Mouse (Mus musculus) neural tube, embryonic 12.5 days (tissue): ENCODE results near the gene Oosp3. TPM values are rescaled to one million over a fixed set of nuclear protein-coding genes. Genes with fewer than 3 reads are reported as not detected.

ENCODE experiments used
- ATAC-seq: fragments of 200-750 bp; cut with Nextera tagmentation; 2 replicates; pipeline ENCODE4 v1.8.0; 2017; ENCODE audit warnings: low read depth, mild to moderate bottlenecking, moderate TSS enrichment, moderate library complexity; ENCODE audit not compliant: low FRiP score
- H3K27ac ChIP-seq: fragments of 300-500 bp; sonication (generic); 2 replicates; pipeline ENCODE4 v1.5.1; 2016
- H3K27me3 ChIP-seq: fragments of 300-500 bp; sonication (generic); replicated peaks from 2 replicates; pipeline ENCODE4 v1.6.1; 2016; ENCODE audit warnings: mild to moderate bottlenecking
- H3K36me3 ChIP-seq: fragments of 300-500 bp; sonication (generic); 2 replicates; pipeline ENCODE4 v1.6.1; 2016; ENCODE audit warnings: mild to moderate bottlenecking
- H3K4me1 ChIP-seq: fragments of 300-500 bp; sonication (generic); 2 replicates; pipeline ENCODE4 v1.6.1; 2016
- H3K4me2 ChIP-seq: fragments of 300-500 bp; sonication (generic); replicated peaks from 2 replicates; pipeline ENCODE4 v1.6.1; 2016; ENCODE audit warnings: mild to moderate bottlenecking
- H3K4me3 ChIP-seq: fragments of 300-500 bp; sonication (generic); 2 replicates; pipeline ENCODE4 v1.5.1; 2016
- H3K9ac ChIP-seq: fragments of 300-500 bp; sonication (generic); 2 replicates; pipeline ENCODE4 v1.6.1; 2016; ENCODE audit warnings: mild to moderate bottlenecking
- H3K9me3 ChIP-seq: fragments of 300-500 bp; sonication (generic); 2 replicates; pipeline ENCODE4 v1.6.1; 2016; ENCODE audit warnings: mild to moderate bottlenecking
- WGBS: fragments of 180-500 bp; shearing (Covaris S2); methylation state at CpG from one replicate; pipeline ENCODE4 v1.1.7; 2016; 5-methylcytosine and 5-hydroxymethylcytosine counted together
- polyA plus RNA-seq: library from polyadenylated mRNA; unstranded; fragments of >200 nt; fragmentation: Nextera tagmentation; extraction: Ambion mirVana; gene quantifications from 2 replicates; pipeline ENCODE4 v1.2.1, GENCODE M21; 2016

Oosp3 gene
- not detected in 2 replicates for polyA plus RNA-seq

DNA sequence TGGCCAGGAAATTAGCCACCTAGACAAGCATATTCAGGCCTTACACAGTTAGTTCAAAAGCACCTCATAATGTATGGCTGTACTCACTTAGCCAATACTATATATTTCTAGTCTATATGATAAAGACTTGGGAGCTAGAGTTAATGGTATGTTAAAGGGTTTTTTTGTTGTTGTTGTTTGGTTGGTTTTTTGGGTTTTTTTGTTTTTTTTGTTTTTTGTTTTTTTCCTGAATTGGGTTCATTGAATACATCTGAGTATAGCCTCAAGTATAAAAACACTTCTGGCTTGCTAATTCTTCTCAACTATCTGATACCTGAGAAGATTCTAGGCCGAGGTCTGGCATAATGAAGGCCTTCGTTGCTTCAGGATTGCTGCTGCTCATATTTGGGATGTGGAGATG, at the start of gene Oosp3:
Oosp3 (plus strand) TSS at position 301 of the 400 bp plus-strand sequence.
- WGBS, result 81% methylated on average over 2 of the region's 2 CpGs
- ATAC-seq, result no peak
- H3K36me3 ChIP-seq, result no peaks in the 10 kb centered on the region

GRCm38 (mm10) chr19:11649564-11649963, 47.3 kb upstream of the Oosp3 start:
- no peaks in the 10 kb centered on the region for H3K27me3 ChIP-seq
- H3K27ac ChIP-seq, result no peak overlapping the region
- H3K4me2 ChIP-seq, result no peak overlapping the region
- H3K4me1 ChIP-seq, result no peaks in the 10 kb centered on the region
- H3K36me3 ChIP-seq, result no peaks in the 10 kb centered on the region
- H3K9ac ChIP-seq, result no peak overlapping the region
- H3K4me3 ChIP-seq, result no peak overlapping the region
- no peak for ATAC-seq
- no peaks in the 10 kb centered on the region for H3K9me3 ChIP-seq
- 88% methylated on average over 4 of the region's 4 CpGs for WGBS

More for the DNA sequence above, at the start of gene Oosp3:
- Histone ChIP-seq H3K4me2 (no peak within 1 kb of the TSS), H3K4me1 (no peaks in the 10 kb centered on the region), H3K27ac (no peak within 1 kb of the TSS), H3K9me3 (no peaks in the 10 kb centered on the region), H3K4me3 (no peak within 1 kb of the TSS), H3K27me3 (no peaks in the 10 kb centered on the region), H3K9ac (no peak within 1 kb of the TSS)

- 79% methylated on average over 2 of the region's 2 CpGs for WGBS
- Histone ChIP-seq H3K9ac (no peak overlapping the region), H3K4me3 (no peak overlapping the region), H3K4me1 (no peaks in the 10 kb centered on the region), H3K27me3 (no peaks in the 10 kb centered on the region), H3K36me3 (no peaks in the 10 kb centered on the region), H3K9me3 (no peaks in the 10 kb centered on the region), H3K4me2 (no peak overlapping the region), H3K27ac (no peak overlapping the region)
- ATAC-seq, result no peak
Measured at GRCm38 (mm10) chr19:11659142-11659541, 37.7 kb upstream of the Oosp3 start.

DNA sequence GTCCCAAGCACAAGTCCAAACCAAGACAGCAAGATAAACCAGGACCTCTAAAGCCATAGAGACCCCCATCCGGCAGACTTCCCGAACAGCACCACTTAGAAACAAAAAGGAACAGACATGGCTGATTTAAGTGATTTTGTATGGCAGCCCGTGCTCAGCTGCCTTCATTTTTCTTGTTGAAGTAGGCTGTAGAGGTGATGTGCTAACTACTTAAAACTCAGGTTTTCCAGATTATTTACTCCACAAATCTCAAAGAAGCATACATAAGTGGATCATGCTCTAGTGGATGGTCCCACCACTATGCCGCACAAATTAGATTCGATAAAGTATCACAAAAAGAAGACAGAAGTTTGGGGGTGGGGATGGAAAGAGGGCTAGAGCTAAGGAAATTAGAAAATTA, 36.4 kb upstream of the Oosp3 start, which contains the start of gene Oosp2:
Oosp2 (minus strand) TSS at position 101 of the 400 bp plus-strand sequence.
- Histone ChIP-seq H3K36me3 (no peaks in the 10 kb centered on the region), H3K27me3 (no peaks in the 10 kb centered on the region), H3K9ac (no peak within 1 kb of the TSS), H3K4me2 (no peak within 1 kb of the TSS), H3K4me1 (no peaks in the 10 kb centered on the region), H3K27ac (no peak within 1 kb of the TSS), H3K9me3 (no peaks in the 10 kb centered on the region), H3K4me3 (no peak within 1 kb of the TSS)
- 84% methylated on average over 5 of the region's 5 CpGs for WGBS
- ATAC-seq, result no peak

- no peaks in the 10 kb centered on the region for H3K27me3 ChIP-seq
Measured at GRCm38 (mm10) chr19:11661562-11661961, 35.3 kb upstream of the Oosp3 start.

GRCm38 (mm10) chr19:11690839-11691238, 6.0 kb upstream of the Oosp3 start, which contains the start of gene Oosp1:
Oosp1 (minus strand) TSS chr19:11691150.
- Histone ChIP-seq H3K9ac (no peak within 1 kb of the TSS), H3K27me3 (no peaks in the 10 kb centered on the region), H3K4me1 (no peaks in the 10 kb centered on the region), H3K27ac (no peak within 1 kb of the TSS), H3K36me3 (no peaks in the 10 kb centered on the region), H3K9me3 (no peaks in the 10 kb centered on the region), H3K4me3 (no peak within 1 kb of the TSS), H3K4me2 (no peak within 1 kb of the TSS)
- ATAC-seq, result no peak
- 67% methylated on average over 5 of the region's 5 CpGs for WGBS

More at GRCm38 (mm10) chr19:11661562-11661961, 35.3 kb upstream of the Oosp3 start:
- Histone ChIP-seq H3K4me1 (no peaks in the 10 kb centered on the region), H3K4me3 (no peak overlapping the region), H3K36me3 (no peaks in the 10 kb centered on the region), H3K9ac (no peak overlapping the region), H3K4me2 (no peak overlapping the region), H3K27ac (no peak overlapping the region), H3K9me3 (no peaks in the 10 kb centered on the region)
- no peak for ATAC-seq

GRCm38 (mm10) chr19:11691454-11691853, 5.4 kb upstream of the Oosp3 start:
- WGBS, result 67% methylated on average over 1 of the region's 1 CpGs
- H3K4me2 ChIP-seq, result no peak overlapping the region
- no peaks in the 10 kb centered on the region for H3K4me1 ChIP-seq
- H3K9me3 ChIP-seq, result no peaks in the 10 kb centered on the region
- H3K9ac ChIP-seq, result no peak overlapping the region
- no peak overlapping the region for H3K4me3 ChIP-seq
- no peaks in the 10 kb centered on the region for H3K36me3 ChIP-seq
- no peak overlapping the region for H3K27ac ChIP-seq
- H3K27me3 ChIP-seq, result no peaks in the 10 kb centered on the region
- no peak for ATAC-seq

GRCm38 (mm10) chr19:11698342-11698741, 1.5 kb downstream of the Oosp3 start:
- ATAC-seq, result no peak
- no peaks in the 10 kb centered on the region for H3K27me3 ChIP-seq
- H3K4me1 ChIP-seq, result no peaks in the 10 kb centered on the region
- H3K4me2 ChIP-seq, result no peak overlapping the region
- no peak overlapping the region for H3K4me3 ChIP-seq
- no peaks in the 10 kb centered on the region for H3K36me3 ChIP-seq
- no peak overlapping the region for H3K9ac ChIP-seq
- 96% methylated on average over 6 of the region's 6 CpGs for WGBS
- no peak overlapping the region for H3K27ac ChIP-seq
- no peaks in the 10 kb centered on the region for H3K9me3 ChIP-seq

- no peak overlapping the region for H3K27ac ChIP-seq
- H3K4me1 ChIP-seq, result no peaks in the 10 kb centered on the region
- no peaks in the 10 kb centered on the region for H3K27me3 ChIP-seq
- no peak overlapping the region for H3K4me3 ChIP-seq
- no peaks in the 10 kb centered on the region for H3K36me3 ChIP-seq
- H3K9me3 ChIP-seq, result no peaks in the 10 kb centered on the region
- no peak overlapping the region for H3K4me2 ChIP-seq
- no peak for ATAC-seq
- no peak overlapping the region for H3K9ac ChIP-seq
- 83% methylated on average over 4 of the region's 4 CpGs for WGBS
Measured at GRCm38 (mm10) chr19:11712451-11712850, 15.6 kb downstream of the Oosp3 start.

- WGBS, result 91% methylated on average over 3 of the region's 3 CpGs
- no peaks in the 10 kb centered on the region for H3K36me3 ChIP-seq
Measured at GRCm38 (mm10) chr19:11720071-11720470, 23.2 kb downstream of the Oosp3 start.

GRCm38 (mm10) chr19:11723870-11724269, 27.0 kb downstream of the Oosp3 start:
- H3K9ac ChIP-seq, result no peak overlapping the region
- no peaks in the 10 kb centered on the region for H3K9me3 ChIP-seq
- no peaks in the 10 kb centered on the region for H3K36me3 ChIP-seq
- 92% methylated on average over 2 of the region's 2 CpGs for WGBS
- no peak overlapping the region for H3K4me2 ChIP-seq
- no peak for ATAC-seq
- H3K4me1 ChIP-seq, result no peaks in the 10 kb centered on the region
- no peak overlapping the region for H3K4me3 ChIP-seq
- no peak overlapping the region for H3K27ac ChIP-seq
- H3K27me3 ChIP-seq, result no peaks in the 10 kb centered on the region

More at GRCm38 (mm10) chr19:11720071-11720470, 23.2 kb downstream of the Oosp3 start:
- Histone ChIP-seq H3K27me3 (no peaks in the 10 kb centered on the region), H3K4me1 (no peaks in the 10 kb centered on the region), H3K4me2 (no peak overlapping the region), H3K9ac (no peak overlapping the region), H3K9me3 (no peaks in the 10 kb centered on the region), H3K4me3 (no peak overlapping the region), H3K27ac (no peak overlapping the region)
- no peak for ATAC-seq

GRCm38 (mm10) chr19:11724275-11724674, 27.4 kb downstream of the Oosp3 start:
- Histone ChIP-seq H3K27me3 (no peaks in the 10 kb centered on the region), H3K36me3 (no peaks in the 10 kb centered on the region), H3K4me2 (no peak overlapping the region), H3K4me3 (no peak overlapping the region), H3K9ac (no peak overlapping the region), H3K4me1 (no peaks in the 10 kb centered on the region), H3K27ac (no peak overlapping the region), H3K9me3 (no peaks in the 10 kb centered on the region)
- no peak for ATAC-seq
- WGBS, result 82% methylated on average over 6 of the region's 6 CpGs

- H3K36me3 ChIP-seq, result no peaks in the 10 kb centered on the region
- no peak overlapping the region for H3K27ac ChIP-seq
- WGBS, result 89% methylated on average over 2 of the region's 2 CpGs
- H3K4me2 ChIP-seq, result no peak overlapping the region
- no peak overlapping the region for H3K4me3 ChIP-seq
- no peaks in the 10 kb centered on the region for H3K9me3 ChIP-seq
- H3K9ac ChIP-seq, result no peak overlapping the region
- H3K27me3 ChIP-seq, result no peaks in the 10 kb centered on the region
- no peaks in the 10 kb centered on the region for H3K4me1 ChIP-seq
- ATAC-seq, result no peak
Measured at GRCm38 (mm10) chr19:11725915-11726314, 29.1 kb downstream of the Oosp3 start.
